Mouse (Mus musculus) forebrain, embryonic 13.5 days (tissue): ENCODE measurements around the gene Fdx1l. TPM values are rescaled to one million over a fixed set of nuclear protein-coding genes. Genes with fewer than 3 reads are reported as not detected.
A peak's percentile ranks its signal among the peaks of the same experiment; 100 is the strongest.

ENCODE experiments used
- ATAC-seq: fragments of 200-750 bp; cut with Nextera tagmentation; 2 replicates; pipeline ENCODE4 v1.8.0; 2017
- H3K27ac ChIP-seq: fragments of 300-500 bp; sonication (generic); 2 replicates; pipeline ENCODE4 v1.5.1; 2015; ENCODE audit warnings: inconsistent platforms, mild to moderate bottlenecking, moderate library complexity
- H3K27me3 ChIP-seq: fragments of 300-500 bp; sonication (generic); 2 replicates; pipeline ENCODE4 v1.6.1; 2015; ENCODE audit warnings: mild to moderate bottlenecking, inconsistent platforms
- H3K36me3 ChIP-seq: fragments of 300-500 bp; sonication (generic); 2 replicates; pipeline ENCODE4 v1.6.1; 2015; ENCODE audit warnings: mild to moderate bottlenecking, inconsistent platforms; ENCODE audit not compliant: poor library complexity, severe bottlenecking
- H3K4me1 ChIP-seq: fragments of 300-500 bp; sonication (generic); 2 replicates; pipeline ENCODE4 v1.6.1; 2015; ENCODE audit warnings: inconsistent platforms
- H3K4me2 ChIP-seq: fragments of 300-500 bp; sonication (generic); 2 replicates; pipeline ENCODE4 v1.6.1; 2015; ENCODE audit warnings: inconsistent platforms, mild to moderate bottlenecking, moderate library complexity
- H3K4me3 ChIP-seq: fragments of 300-500 bp; sonication (generic); 2 replicates; pipeline ENCODE4 v1.5.1; 2015; ENCODE audit warnings: mild to moderate bottlenecking, inconsistent platforms
- H3K9ac ChIP-seq: fragments of 300-500 bp; sonication (generic); 2 replicates; pipeline ENCODE4 v1.6.1; 2015; ENCODE audit warnings: mild to moderate bottlenecking, inconsistent platforms
- H3K9me3 ChIP-seq: fragments of 300-500 bp; sonication (generic); replicated peaks from 2 replicates; pipeline ENCODE4 v1.6.1; 2016; ENCODE audit warnings: inconsistent platforms
- WGBS: fragments of 180-500 bp; shearing (Covaris S2); methylation state at CpG from one replicate; pipeline ENCODE4 v1.1.7; 2015; 5-methylcytosine and 5-hydroxymethylcytosine counted together
- polyA plus RNA-seq: library from polyadenylated mRNA; unstranded; fragments of >200 nt; fragmentation: Nextera tagmentation; extraction: Ambion mirVana; gene quantifications from 2 replicates; pipeline ENCODE4 v1.2.1, GENCODE M21; 2015

The Fdx1l gene
- polyA plus RNA-seq, 1 experiment from 2014 or later: 46.0 TPM

- Histone ChIP-seq H3K36me3 (no peaks in the 10 kb centered on the region), H3K9me3 (no peaks in the 10 kb centered on the region), H3K9ac (no peak overlapping the region; the same call in 1 of the 2 replicates), H3K4me2 (peak overlapping the region; percentile 94), H3K4me3 (peak overlapping the region; percentile 50), H3K27ac (no peak overlapping the region), H3K27me3 (peaks cover 98% of the 10 kb centered on the region), H3K4me1 (peaks cover 60% of the 10 kb centered on the region)
- ATAC-seq: no peak
- 2% methylated on average over 7 of the region's 7 CpGs for WGBS
Observed at GRCm38 (mm10) chr9:21032491-21032890, 40.9 kb downstream of the Fdx1l start.

- peaks cover 98% of the 10 kb centered on the region for H3K27me3 ChIP-seq
- H3K4me3 ChIP-seq: peak within 1 kb of the TSS; percentile 50
- peak; percentile 50 for ATAC-seq
- under 1% methylated on average over 35 of the region's 35 CpGs for WGBS
- peak within 1 kb of the TSS; percentile 94 for H3K4me2 ChIP-seq
- peak within 1 kb of the TSS; percentile 62 for H3K9ac ChIP-seq
- H3K27ac ChIP-seq: no peak within 1 kb of the TSS
- no peaks in the 10 kb centered on the region for H3K36me3 ChIP-seq
- peaks cover 55% of the 10 kb centered on the region for H3K4me1 ChIP-seq
- H3K9me3 ChIP-seq: no peaks in the 10 kb centered on the region
Observed at GRCm38 (mm10) chr9:21031896-21032351, 41.5 kb downstream of the Fdx1l start, which contains the start of gene Icam5. Gene Icam5 (plus strand): TSS chr9:21032073.

GRCm38 (mm10) chr9:21031251-21031895 is 42.0 kb downstream of the Fdx1l start:
- WGBS: under 1% methylated on average over 36 of the region's 36 CpGs
- peaks cover 50% of the 10 kb centered on the region for H3K4me1 ChIP-seq
- ATAC-seq: peak; percentile 67
- H3K36me3 ChIP-seq: no peaks in the 10 kb centered on the region
- H3K27me3 ChIP-seq: peaks cover 98% of the 10 kb centered on the region
- peak overlapping the region; percentile 50 for H3K4me3 ChIP-seq
- no peak overlapping the region for H3K27ac ChIP-seq
- peak overlapping the region; percentile 94 for H3K4me2 ChIP-seq
- no peaks in the 10 kb centered on the region for H3K9me3 ChIP-seq
- H3K9ac ChIP-seq: peak overlapping the region; percentile 62

GRCm38 (mm10) chr9:21030781-21031250 is 42.6 kb downstream of the Fdx1l start:
- Histone ChIP-seq H3K4me3 (peak overlapping the region; percentile 50), H3K9ac (no peak overlapping the region), H3K27me3 (peaks cover 98% of the 10 kb centered on the region), H3K4me1 (peaks cover 47% of the 10 kb centered on the region), H3K9me3 (no peaks in the 10 kb centered on the region), H3K4me2 (peak overlapping the region; percentile 94), H3K36me3 (no peaks in the 10 kb centered on the region), H3K27ac (no peak overlapping the region)
- WGBS: 0% methylated on average over 13 of the region's 13 CpGs
- ATAC-seq: peak; percentile 59

GRCm38 (mm10) chr9:21030055-21030600 is 43.3 kb downstream of the Fdx1l start:
- ATAC-seq: no peak
- Histone ChIP-seq H3K4me1 (peaks cover 47% of the 10 kb centered on the region), H3K4me2 (peak overlapping the region; percentile 94), H3K9ac (no peak overlapping the region), H3K9me3 (no peaks in the 10 kb centered on the region), H3K27ac (no peak overlapping the region), H3K4me3 (no peak overlapping the region), H3K27me3 (peaks cover 96% of the 10 kb centered on the region), H3K36me3 (no peaks in the 10 kb centered on the region)
- WGBS: 21% methylated on average over 22 of the region's 22 CpGs

GRCm38 (mm10) chr9:21029291-21030054 is 43.9 kb downstream of the Fdx1l start, which contains the start of gene Icam4:
Gene Icam4 (plus strand): TSS chr9:21029373.
- no peak for ATAC-seq
- Histone ChIP-seq H3K9me3 (no peaks in the 10 kb centered on the region), H3K4me3 (peak within 1 kb of the TSS; percentile 18), H3K4me2 (peak within 1 kb of the TSS; percentile 94), H3K4me1 (peaks cover 47% of the 10 kb centered on the region), H3K27me3 (peaks cover 90% of the 10 kb centered on the region), H3K27ac (no peak within 1 kb of the TSS), H3K9ac (peak within 1 kb of the TSS; percentile 10; the same call in 1 of the 2 replicates), H3K36me3 (no peaks in the 10 kb centered on the region)
- WGBS: 2% methylated on average over 37 of the region's 37 CpGs

GRCm38 (mm10) chr9:21028560-21029110 is 44.8 kb downstream of the Fdx1l start:
- Histone ChIP-seq H3K9me3 (no peaks in the 10 kb centered on the region), H3K27ac (no peak overlapping the region), H3K27me3 (peaks cover 82% of the 10 kb centered on the region), H3K4me1 (peaks cover 46% of the 10 kb centered on the region), H3K4me3 (no peak overlapping the region), H3K9ac (no peak overlapping the region), H3K4me2 (no peak overlapping the region), H3K36me3 (no peaks in the 10 kb centered on the region)
- ATAC-seq: no peak
- WGBS: 69% methylated on average over 6 of the region's 6 CpGs

- peaks cover 74% of the 10 kb centered on the region for H3K27me3 ChIP-seq
- H3K4me3 ChIP-seq: no peak overlapping the region
- no peak overlapping the region for H3K27ac ChIP-seq
- WGBS: 56% methylated on average over 8 of the region's 8 CpGs
- no peak for ATAC-seq
- H3K4me1 ChIP-seq: peaks cover 38% of the 10 kb centered on the region
- H3K36me3 ChIP-seq: no peaks in the 10 kb centered on the region
- H3K9ac ChIP-seq: no peak overlapping the region
- no peaks in the 10 kb centered on the region for H3K9me3 ChIP-seq
- no peak overlapping the region for H3K4me2 ChIP-seq
Observed at GRCm38 (mm10) chr9:21027774-21028290, 45.6 kb downstream of the Fdx1l start.

GRCm38 (mm10) chr9:21026849-21027248 is 46.6 kb downstream of the Fdx1l start:
- H3K27ac ChIP-seq: no peak overlapping the region
- no peak for ATAC-seq
- no peaks in the 10 kb centered on the region for H3K9me3 ChIP-seq
- no peak overlapping the region for H3K4me2 ChIP-seq
- H3K4me3 ChIP-seq: no peak overlapping the region
- H3K36me3 ChIP-seq: no peaks in the 10 kb centered on the region
- 82% methylated on average over 12 of the region's 12 CpGs for WGBS
- peaks cover 64% of the 10 kb centered on the region for H3K27me3 ChIP-seq
- H3K9ac ChIP-seq: no peak overlapping the region
- peaks cover 29% of the 10 kb centered on the region for H3K4me1 ChIP-seq

GRCm38 (mm10) chr9:21025258-21025810 is 48.1 kb downstream of the Fdx1l start:
- Histone ChIP-seq H3K27me3 (peaks cover 55% of the 10 kb centered on the region), H3K9me3 (no peaks in the 10 kb centered on the region), H3K36me3 (no peaks in the 10 kb centered on the region), H3K9ac (no peak overlapping the region), H3K4me1 (peaks cover 14% of the 10 kb centered on the region), H3K4me2 (no peak overlapping the region), H3K27ac (no peak overlapping the region), H3K4me3 (no peak overlapping the region)
- WGBS: 76% methylated on average over 19 of the region's 19 CpGs
- ATAC-seq: no peak

- peaks cover 44% of the 10 kb centered on the region for H3K27me3 ChIP-seq
Observed at GRCm38 (mm10) chr9:21022726-21023125, 50.7 kb downstream of the Fdx1l start.

More at GRCm38 (mm10) chr9:21022726-21023125, 50.7 kb downstream of the Fdx1l start:
- Histone ChIP-seq H3K4me1 (no peaks in the 10 kb centered on the region), H3K4me3 (no peak overlapping the region), H3K36me3 (no peaks in the 10 kb centered on the region), H3K4me2 (no peak overlapping the region), H3K9ac (no peak overlapping the region), H3K9me3 (no peaks in the 10 kb centered on the region), H3K27ac (no peak overlapping the region)
- ATAC-seq: no peak
- WGBS: 84% methylated on average over 1 of the region's 1 CpGs
